Mouse (Mus musculus) small intestine, adult 2 months (tissue): ENCODE measurements around the gene Pdia4. TPM values are rescaled to one million over a fixed set of nuclear protein-coding genes. Genes with fewer than 3 reads are reported as not detected.
A peak's percentile ranks its signal among the peaks of the same experiment; 100 is the strongest.

Experiments used
- H3K27ac ChIP-seq: fragments of 200-500 bp; 2 replicates; pipeline ENCODE4 v1.5.1; 2012; ENCODE audit warnings: low read depth, low read length, control low read depth, inconsistent platforms; ENCODE audit not compliant: insufficient read depth
- H3K27me3 ChIP-seq: fragments of 200-500 bp; 2 replicates; pipeline ENCODE4 v1.6.1; 2012; ENCODE audit warnings: mild to moderate bottlenecking, moderate library complexity, low read length, inconsistent platforms; ENCODE audit not compliant: control insufficient read depth, insufficient read depth
- H3K36me3 ChIP-seq: fragments of 200-500 bp; 2 replicates; pipeline ENCODE4 v1.6.1; 2012; ENCODE audit warnings: mild to moderate bottlenecking, low read length, control low read depth, inconsistent platforms; ENCODE audit not compliant: control insufficient read depth, insufficient read depth
- H3K4me1 ChIP-seq: fragments of 200-500 bp; 2 replicates; pipeline ENCODE4 v1.6.1; 2012; ENCODE audit warnings: low read length, inconsistent platforms, mixed read lengths; ENCODE audit not compliant: control insufficient read depth, insufficient read depth, insufficient read length
- H3K4me3 ChIP-seq: fragments of 200-500 bp; 2 replicates; pipeline ENCODE4 v1.5.1; 2012; ENCODE audit warnings: low read depth, mild to moderate bottlenecking, control low read depth, inconsistent platforms, low read length, moderate library complexity
- CTCF ChIP-seq: fragments of 200-500 bp; IDR thresholded peaks from 2 replicates; pipeline ENCODE4 v1.5.1; 2012; ENCODE audit warnings: low read depth, mild to moderate bottlenecking, control low read depth, inconsistent platforms, low read length, moderate library complexity, mixed read lengths; ENCODE audit not compliant: insufficient replicate concordance, insufficient read length; ENCODE audit errors: extremely low read depth
- POLR2A ChIP-seq: fragments of 200-500 bp; IDR thresholded peaks from 2 replicates; pipeline ENCODE4 v1.6.1; 2012; ENCODE audit warnings: low read depth, mild to moderate bottlenecking, control low read depth, inconsistent platforms, low read length, moderate library complexity
- WGBS: fragments of 180-500 bp; shearing (Covaris S2); methylation state at CpG from one replicate; pipeline ENCODE4 v1.1.7; 2018; 5-methylcytosine and 5-hydroxymethylcytosine counted together
- polyA plus RNA-seq: library from polyadenylated mRNA; depleted of rRNA; stranded (reverse); fragments of >200 nt; gene quantifications from 2 replicates; pipeline ENCODE4 v1.2.3, GENCODE M21; 2012

The Pdia4 gene
- polyA plus RNA-seq, 1 experiment: 15.3 TPM

DNA sequence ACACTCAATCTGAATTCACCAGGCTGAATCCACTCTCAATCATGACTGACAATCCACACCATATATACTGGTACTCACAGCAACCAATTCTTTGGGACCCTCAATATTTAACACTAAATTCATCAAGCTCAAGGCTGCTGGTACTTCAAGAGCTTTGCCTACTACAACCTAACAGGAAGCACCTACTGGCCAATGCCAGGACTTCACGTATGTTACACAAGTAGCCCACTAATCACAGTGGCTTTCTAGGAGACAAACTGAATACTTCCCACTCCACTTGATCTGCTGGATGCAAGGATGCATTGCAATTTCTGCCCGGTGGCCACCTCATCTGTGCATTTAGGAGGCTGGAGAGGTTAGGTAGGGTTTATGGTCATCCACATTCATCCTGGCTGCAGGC lies 3.0 kb downstream of the Pdia4 start:
- Histone ChIP-seq H3K27ac (no peak overlapping the region), H3K4me3 (no peak overlapping the region), H3K27me3 (no peaks in the 10 kb centered on the region), H3K36me3 (peaks cover 20% of the 10 kb centered on the region), H3K4me1 (peaks cover 7% of the 10 kb centered on the region; the same call in 1 of the 2 replicates)
- TF ChIP-seq POLR2A (no peak), CTCF (no peak)
- WGBS: 65% methylated on average over 2 of the region's 2 CpGs

DNA sequence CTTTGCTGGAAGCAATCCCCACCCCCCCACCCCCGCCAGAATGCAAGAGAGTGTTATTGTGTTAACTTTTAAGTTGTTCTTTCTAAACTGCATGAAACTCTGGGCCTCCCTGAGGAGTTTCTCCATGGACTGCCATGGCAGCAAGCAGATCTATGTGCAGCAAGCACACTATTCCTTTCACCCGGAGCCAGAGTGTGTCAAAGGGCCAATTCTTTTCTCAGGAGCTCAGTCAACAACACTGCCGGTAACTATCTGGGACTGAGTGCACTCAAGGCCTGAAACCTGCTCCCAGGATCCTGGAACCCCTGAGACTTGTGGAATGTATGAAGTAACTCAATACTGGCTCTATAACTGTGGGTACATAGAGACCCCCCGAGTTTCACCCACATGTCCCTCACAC lies 4.2 kb downstream of the Pdia4 start:
- Histone ChIP-seq H3K27me3 (no peaks in the 10 kb centered on the region), H3K36me3 (peaks cover 29% of the 10 kb centered on the region), H3K4me1 (peaks cover 7% of the 10 kb centered on the region; the same call in 1 of the 2 replicates), H3K27ac (no peak overlapping the region), H3K4me3 (no peak overlapping the region)
- TF ChIP-seq POLR2A (no peak), CTCF (no peak)
- 79% methylated on average over 4 of the region's 4 CpGs for WGBS

GRCm38 (mm10) chr6:47808545-47808944 lies 4.7 kb downstream of the Pdia4 start:
- no peaks in the 10 kb centered on the region for H3K27me3 ChIP-seq
- no peak overlapping the region for H3K27ac ChIP-seq
- TF ChIP-seq POLR2A (no peak), CTCF (no peak)
- peaks cover 7% of the 10 kb centered on the region; the same call in 1 of the 2 replicates for H3K4me1 ChIP-seq
- 86% methylated on average over 5 of the region's 5 CpGs for WGBS
- no peak overlapping the region for H3K4me3 ChIP-seq
- H3K36me3 ChIP-seq: peaks cover 34% of the 10 kb centered on the region

- Histone ChIP-seq H3K4me3 (no peak overlapping the region), H3K27me3 (no peaks in the 10 kb centered on the region), H3K36me3 (peaks cover 45% of the 10 kb centered on the region), H3K27ac (no peak overlapping the region), H3K4me1 (peaks cover 7% of the 10 kb centered on the region; the same call in 1 of the 2 replicates)
- no peak for TF ChIP-seq CTCF
- no peak for TF ChIP-seq POLR2A
- 73% methylated on average over 2 of the region's 2 CpGs for WGBS
These were observed 5.8 kb downstream of the Pdia4 start for GRCm38 (mm10) chr6:47807419-47807818.

GRCm38 (mm10) chr6:47805520-47805919 lies 7.7 kb downstream of the Pdia4 start:
- Histone ChIP-seq H3K36me3 (peaks cover 53% of the 10 kb centered on the region), H3K4me1 (no peaks in the 10 kb centered on the region), H3K4me3 (no peak overlapping the region), H3K27me3 (no peaks in the 10 kb centered on the region), H3K27ac (no peak overlapping the region)
- WGBS: 76% methylated on average over 2 of the region's 2 CpGs
- TF ChIP-seq CTCF (no peak), POLR2A (no peak)

- H3K27me3 ChIP-seq: no peaks in the 10 kb centered on the region
- WGBS: 49% methylated on average over 6 of the region's 6 CpGs
- no peak overlapping the region for H3K4me3 ChIP-seq
- no peak overlapping the region for H3K27ac ChIP-seq
- H3K4me1 ChIP-seq: no peaks in the 10 kb centered on the region
- peak; percentile 71; the same call in 1 of the 2 replicates for TF ChIP-seq CTCF
- no peak for TF ChIP-seq POLR2A
- H3K36me3 ChIP-seq: peaks cover 73% of the 10 kb centered on the region
These were observed 14.2 kb downstream of the Pdia4 start for GRCm38 (mm10) chr6:47799079-47799478.

DNA sequence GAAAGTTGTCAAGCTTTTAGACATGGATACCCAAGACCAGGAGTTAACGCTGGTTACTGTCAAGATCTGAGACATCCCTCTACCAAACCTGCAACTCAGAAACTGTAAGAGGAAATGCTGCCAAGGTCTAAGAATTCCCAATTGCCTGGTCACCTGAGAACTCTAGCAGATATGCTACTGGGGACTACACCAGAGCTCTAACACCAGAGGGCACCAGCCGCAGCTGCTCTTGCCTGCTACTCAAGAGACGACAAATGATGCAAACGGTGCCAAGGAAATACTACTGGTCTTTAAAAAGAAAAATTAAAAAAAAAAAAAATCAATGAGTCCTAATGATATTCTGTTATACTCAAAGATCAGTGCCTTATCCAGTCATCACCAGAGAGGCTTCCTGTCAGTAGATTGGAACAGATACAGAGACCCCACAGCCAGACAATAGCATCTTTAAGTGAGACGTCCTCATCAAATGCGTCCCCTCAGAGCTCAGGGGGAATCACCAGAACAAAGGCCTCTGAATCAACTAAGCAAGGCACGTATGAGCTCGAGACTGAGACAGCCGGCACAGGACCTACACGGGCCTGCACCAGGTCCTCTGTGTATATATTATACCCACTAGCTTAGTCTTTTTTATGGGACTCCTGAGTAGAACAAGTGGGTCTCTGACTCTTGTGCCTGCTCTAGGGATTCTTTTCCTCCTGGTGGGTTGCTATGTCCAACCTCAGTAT lies 19.0 kb downstream of the Pdia4 start:
- 64% methylated on average over 10 of the region's 10 CpGs for WGBS
- no peaks in the 10 kb centered on the region for H3K27me3 ChIP-seq
- TF ChIP-seq CTCF (no peak), POLR2A (no peak)
- no peak overlapping the region for H3K27ac ChIP-seq
- peaks cover 39% of the 10 kb centered on the region for H3K36me3 ChIP-seq
- peaks cover 2% of the 10 kb centered on the region; the same call in 1 of the 2 replicates for H3K4me1 ChIP-seq
- H3K4me3 ChIP-seq: no peak overlapping the region
